Mouse (Mus musculus) kidney, embryonic 16.5 days (tissue): Measurements from ENCODE around the gene Galnt11. TPM values are rescaled to one million over a fixed set of nuclear protein-coding genes. Genes with fewer than 3 reads are reported as not detected.
"Not testable (repeated sequence)": the region's sequence is repeated elsewhere in the genome, so short reads cannot be mapped to it uniquely, and the experiment has no call there.

Experiments
- ATAC-seq: fragments of 200-750 bp; cut with Nextera tagmentation; 2 replicates; pipeline ENCODE4 v1.8.0; 2017; ENCODE audit warnings: moderate TSS enrichment; ENCODE audit not compliant: low FRiP score, low TSS enrichment
- H3K27ac ChIP-seq: fragments of 300-500 bp; sonication (generic); 2 replicates; pipeline ENCODE4 v1.5.1; 2014; ENCODE audit warnings: low read length
- H3K27me3 ChIP-seq: fragments of 300-500 bp; sonication (generic); 2 replicates; pipeline ENCODE4 v1.6.1; 2014; ENCODE audit warnings: low read length, control low read depth, mixed read lengths; ENCODE audit not compliant: insufficient read depth
- H3K36me3 ChIP-seq: fragments of 300-500 bp; sonication (generic); 2 replicates; pipeline ENCODE4 v1.6.1; 2014; ENCODE audit warnings: low read length, control low read depth, mixed read lengths; ENCODE audit not compliant: insufficient read depth
- H3K4me1 ChIP-seq: fragments of 300-500 bp; sonication (generic); 2 replicates; pipeline ENCODE4 v1.6.1; 2014; ENCODE audit warnings: low read length, control low read depth, mixed read lengths; ENCODE audit not compliant: insufficient read depth
- H3K4me2 ChIP-seq: fragments of 300-500 bp; sonication (generic); replicated peaks from 2 replicates; pipeline ENCODE4 v1.6.1; 2014; ENCODE audit warnings: low read depth, low read length
- H3K4me3 ChIP-seq: fragments of 300-500 bp; sonication (generic); 2 replicates; pipeline ENCODE4 v1.5.1; 2014; ENCODE audit warnings: mild to moderate bottlenecking, low read length
- H3K9ac ChIP-seq: fragments of 300-500 bp; sonication (generic); replicated peaks from 2 replicates; pipeline ENCODE4 v1.6.1; 2014; ENCODE audit warnings: low read length
- H3K9me3 ChIP-seq: fragments of 300-500 bp; sonication (generic); 2 replicates; pipeline ENCODE4 v1.6.1; 2016; ENCODE audit warnings: low read length, control low read depth
- WGBS: fragments of 180-500 bp; shearing (Covaris S2); extraction: QIAGEN DNeasy Blood & Tissue Kit; methylation state at CpG from one replicate; pipeline ENCODE4 v1.1.7; 2014; 5-methylcytosine and 5-hydroxymethylcytosine counted together
- polyA plus RNA-seq: library from polyadenylated mRNA; unstranded; fragments of >200 nt; fragmentation: Nextera tagmentation; extraction: Ambion mirVana; gene quantifications from 2 replicates; pipeline ENCODE4 v1.2.1, GENCODE M21; 2015

Gene Galnt11
- polyA plus RNA-seq, 1 experiment from 2014 or later: 123 TPM

GRCm38 (mm10) chr5:25190521-25190920 lies 31.2 kb upstream of the Galnt11 start:
- Histone ChIP-seq H3K27me3 (no peaks in the 10 kb centered on the region), H3K36me3 (no peaks in the 10 kb centered on the region), H3K27ac (no peak overlapping the region), H3K4me1 (no peaks in the 10 kb centered on the region), H3K9ac (no peak overlapping the region), H3K4me2 (no peak overlapping the region), H3K9me3 (no peaks in the 10 kb centered on the region), H3K4me3 (no peak overlapping the region)
- ATAC-seq: no peak
- 86% methylated on average over 2 of the region's 2 CpGs for WGBS

- Histone ChIP-seq H3K9ac (no peak overlapping the region), H3K9me3 (no peaks in the 10 kb centered on the region), H3K4me1 (no peaks in the 10 kb centered on the region), H3K4me2 (no peak overlapping the region), H3K4me3 (no peak overlapping the region), H3K36me3 (no peaks in the 10 kb centered on the region), H3K27me3 (no peaks in the 10 kb centered on the region), H3K27ac (no peak overlapping the region)
- ATAC-seq: no peak
- WGBS: 50% methylated on average over 1 of the region's 1 CpGs
Measured at GRCm38 (mm10) chr5:25211872-25212271, 9.8 kb upstream of the Galnt11 start.

GRCm38 (mm10) chr5:25213216-25213615 lies 8.5 kb upstream of the Galnt11 start:
- not testable (repeated sequence) for H3K9ac ChIP-seq, H3K4me1 ChIP-seq, H3K4me3 ChIP-seq, H3K27me3 ChIP-seq, ATAC-seq, H3K36me3 ChIP-seq, H3K4me2 ChIP-seq, H3K27ac ChIP-seq, H3K9me3 ChIP-seq

GRCm38 (mm10) chr5:25215006-25215405 lies 6.7 kb upstream of the Galnt11 start:
- Histone ChIP-seq H3K27me3 (no peaks in the 10 kb centered on the region), H3K4me2 (no peak overlapping the region), H3K27ac (no peak overlapping the region), H3K4me3 (no peak overlapping the region), H3K4me1 (no peaks in the 10 kb centered on the region), H3K36me3 (no peaks in the 10 kb centered on the region), H3K9ac (no peak overlapping the region), H3K9me3 (no peaks in the 10 kb centered on the region)
- WGBS: 86% methylated on average over 6 of the region's 6 CpGs
- no peak for ATAC-seq

- ATAC-seq: peak; percentile 99
- 2% methylated on average over 72 of the region's 72 CpGs for WGBS
- Histone ChIP-seq H3K27me3 (no peaks in the 10 kb centered on the region), H3K9me3 (no peaks in the 10 kb centered on the region), H3K4me3 (peak within 1 kb of the TSS; percentile 73), H3K27ac (peak within 1 kb of the TSS; percentile 93), H3K9ac (peak within 1 kb of the TSS; percentile 84), H3K4me2 (peak within 1 kb of the TSS; percentile 72), H3K36me3 (no peaks in the 10 kb centered on the region), H3K4me1 (peaks cover 14% of the 10 kb centered on the region)
Measured at GRCm38 (mm10) chr5:25222752-25223702, 1.3 kb downstream of the Galnt11 start, which contains the start of gene E130116L18Rik. E130116L18Rik (minus strand) TSS chr5:25223153.

- not testable (repeated sequence) for H3K9me3 ChIP-seq, H3K27ac ChIP-seq, H3K9ac ChIP-seq, H3K27me3 ChIP-seq, H3K4me3 ChIP-seq, ATAC-seq, H3K36me3 ChIP-seq
- Histone ChIP-seq H3K4me1 (peaks cover 14% of the 10 kb centered on the region), H3K4me2 (0 out of 2 replicates have a peak overlapping the region, but pooled peaks have one; percentile 72)
- 78% methylated on average over 1 of the region's 1 CpGs for WGBS
Measured at GRCm38 (mm10) chr5:25224377-25224776, 2.7 kb downstream of the Galnt11 start.

- Histone ChIP-seq H3K27me3 (no peaks in the 10 kb centered on the region), H3K9ac (no peak overlapping the region), H3K27ac (no peak overlapping the region), H3K4me2 (no peak overlapping the region), H3K9me3 (no peaks in the 10 kb centered on the region), H3K4me1 (peaks cover 3% of the 10 kb centered on the region), H3K36me3 (peaks cover 4% of the 10 kb centered on the region; the same call in 1 of the 2 replicates), H3K4me3 (no peak overlapping the region)
- WGBS: 81% methylated on average over 6 of the region's 6 CpGs
- ATAC-seq: no peak
Measured at GRCm38 (mm10) chr5:25243101-25243500, 21.4 kb downstream of the Galnt11 start.

GRCm38 (mm10) chr5:25245806-25246472 lies 24.2 kb downstream of the Galnt11 start:
- Histone ChIP-seq H3K27me3 (no peaks in the 10 kb centered on the region), H3K4me3 (no peak overlapping the region), H3K4me1 (peaks cover 3% of the 10 kb centered on the region), H3K9me3 (no peaks in the 10 kb centered on the region), H3K27ac (peak overlapping the region; percentile 87), H3K4me2 (no peak overlapping the region), H3K36me3 (peaks cover 8% of the 10 kb centered on the region), H3K9ac (no peak overlapping the region)
- ATAC-seq: no peak
- WGBS: 68% methylated on average over 10 of the region's 10 CpGs

- Histone ChIP-seq H3K4me2 (no peak overlapping the region), H3K36me3 (peaks cover 13% of the 10 kb centered on the region), H3K9me3 (no peaks in the 10 kb centered on the region), H3K27ac (peak overlapping the region; percentile 87), H3K9ac (no peak overlapping the region), H3K4me1 (peaks cover 3% of the 10 kb centered on the region), H3K27me3 (no peaks in the 10 kb centered on the region), H3K4me3 (no peak overlapping the region)
- 39% methylated on average over 1 of the region's 1 CpGs for WGBS
- ATAC-seq: no peak
Measured at GRCm38 (mm10) chr5:25246473-25246865, 24.8 kb downstream of the Galnt11 start.

GRCm38 (mm10) chr5:25247036-25247435 lies 25.3 kb downstream of the Galnt11 start:
- Histone ChIP-seq H3K4me3 (no peak overlapping the region), H3K27ac (peak overlapping the region; percentile 80), H3K27me3 (no peaks in the 10 kb centered on the region), H3K4me1 (peaks cover 3% of the 10 kb centered on the region), H3K4me2 (no peak overlapping the region), H3K36me3 (peaks cover 18% of the 10 kb centered on the region), H3K9ac (no peak overlapping the region), H3K9me3 (no peaks in the 10 kb centered on the region)
- WGBS: 70% methylated on average over 3 of the region's 3 CpGs
- ATAC-seq: peak; percentile 78
